Mouse (Mus musculus) gastrocnemius, adult 8-10 months (tissue): ENCODE measurements around the gene Cacng3. TPM values are rescaled to one million over a fixed set of nuclear protein-coding genes. Genes with fewer than 3 reads are reported as not detected.
A peak's percentile ranks its signal among the peaks of the same experiment; 100 is the strongest.

Source experiments
- DNase-seq, 2 experiments: peaks; one replicate each; pipeline ENCODE4 v3.0.0; 2022; ENCODE audit warnings: low spot score in 2 of 2
- total RNA-seq, 4 experiments: library from RNA; stranded (reverse); gene quantifications; 2 replicates each; pipeline ENCODE4 v1.2.4; 2022

Cacng3 gene
- total RNA-seq, 4 experiments from 2014 or later, result not detected

GRCm38 (mm10) chr7:122718540-122718939 lies 48.2 kb downstream of the Cacng3 start:
- no peak for DNase-seq

- DNase-seq, result no peak
Measured at GRCm38 (mm10) chr7:122723358-122723876, 53.1 kb downstream of the Cacng3 start.

GRCm38 (mm10) chr7:122726376-122726775 lies 56.1 kb downstream of the Cacng3 start:
- DNase-seq, result no peak

- DNase-seq, result no peak
Measured at GRCm38 (mm10) chr7:122728186-122728585, 57.9 kb downstream of the Cacng3 start.

- DNase-seq, result no peak
Measured at GRCm38 (mm10) chr7:122728846-122729245, 58.6 kb downstream of the Cacng3 start.

- DNase-seq, result no peak
Measured at GRCm38 (mm10) chr7:122735323-122735722, 65.0 kb downstream of the Cacng3 start.

- DNase-seq, result no peak
Measured at GRCm38 (mm10) chr7:122738541-122738940, 68.2 kb downstream of the Cacng3 start.

- no peak for DNase-seq
Measured at GRCm38 (mm10) chr7:122740663-122741062, 70.4 kb downstream of the Cacng3 start.

- no peak for DNase-seq
Measured at GRCm38 (mm10) chr7:122755920-122756603, 85.8 kb downstream of the Cacng3 start.

- no peak for DNase-seq
Measured at GRCm38 (mm10) chr7:122758645-122759044, 88.4 kb downstream of the Cacng3 start.

- DNase-seq, result no peak
Measured at GRCm38 (mm10) chr7:122764506-122764905, 94.2 kb downstream of the Cacng3 start.

GRCm38 (mm10) chr7:122768292-122769020 lies 98.2 kb downstream of the Cacng3 start:
- DNase-seq, result no peak

- no peak for DNase-seq
Measured at GRCm38 (mm10) chr7:122779601-122780000, 109.3 kb downstream of the Cacng3 start.

GRCm38 (mm10) chr7:122789929-122790328 lies 119.6 kb downstream of the Cacng3 start:
- DNase-seq, result no peak

- DNase-seq, result no peak
Measured at GRCm38 (mm10) chr7:122793655-122794346, 123.5 kb downstream of the Cacng3 start.

GRCm38 (mm10) chr7:122795140-122795539 lies 124.8 kb downstream of the Cacng3 start:
- DNase-seq, result no peak

GRCm38 (mm10) chr7:122800821-122801220 lies 130.5 kb downstream of the Cacng3 start:
- no peak for DNase-seq

- DNase-seq, result peak in 1 of 2 experiments; percentile 3
Measured at GRCm38 (mm10) chr7:122803839-122804496, 133.7 kb downstream of the Cacng3 start.

GRCm38 (mm10) chr7:122806531-122806930 lies 136.2 kb downstream of the Cacng3 start:
- no peak for DNase-seq

- no peak for DNase-seq
Measured at GRCm38 (mm10) chr7:122813724-122814123, 143.4 kb downstream of the Cacng3 start.

GRCm38 (mm10) chr7:122817565-122817964 lies 147.3 kb downstream of the Cacng3 start:
- no peak for DNase-seq
